Mouse (Mus musculus) heart, postnatal 0 days (tissue): ENCODE measurements around the gene Recql5.

Experiments used
- CTCF ChIP-seq: IDR thresholded peaks from 2 replicates; pipeline ENCODE4 v1.5.1; 2016; ENCODE audit warnings: antibody characterized with exemption, control low read depth, low read depth
- EP300 ChIP-seq: IDR thresholded peaks from 2 replicates; pipeline ENCODE4 v1.6.1; 2016; ENCODE audit warnings: antibody characterized with exemption, low read depth

- TF ChIP-seq EP300: no peak
- no peak for TF ChIP-seq CTCF
Measured at GRCm38 (mm10) chr11:115929818-115930217, 3.5 kb downstream of the Recql5 start.
